ENCODE assay signal across 20 mouse cellular contexts in the genomic region with DNA sequence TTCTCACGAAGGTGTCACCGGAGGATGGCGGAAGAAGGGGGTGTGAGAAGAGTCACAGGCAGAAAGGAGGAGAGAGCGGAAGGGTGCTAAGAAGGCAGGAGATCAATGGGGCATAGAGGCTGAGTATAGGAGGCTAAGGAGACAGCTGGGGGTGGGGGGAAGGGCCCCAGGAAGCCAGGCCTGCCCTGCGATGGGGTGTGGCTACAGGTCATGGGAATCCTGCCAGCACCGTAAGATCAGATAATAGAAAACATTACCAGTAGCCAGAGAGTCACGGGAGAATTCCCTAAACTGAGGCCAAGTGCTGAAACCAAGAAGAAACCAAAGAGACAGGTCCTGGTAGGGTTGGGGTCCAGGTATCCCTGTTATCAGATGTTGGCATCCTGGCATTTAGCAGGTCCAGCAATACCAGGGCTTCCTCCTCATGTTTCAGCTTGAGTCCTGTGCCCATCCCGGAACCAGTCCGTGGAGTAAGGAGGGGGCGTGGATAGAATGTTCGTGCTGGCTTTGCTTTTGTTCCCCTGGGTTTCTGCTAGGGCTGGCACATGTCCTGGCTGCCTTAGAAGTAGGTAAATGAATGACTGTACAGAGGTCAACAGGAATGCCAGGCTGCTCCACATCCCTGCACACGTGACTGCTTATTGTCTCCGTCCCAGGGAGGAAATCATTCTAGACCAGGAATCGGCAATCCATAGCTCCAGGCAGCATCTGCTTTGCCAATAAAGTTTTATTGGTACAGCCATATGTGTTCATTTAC. TPM values are rescaled to one million over a fixed set of nuclear protein-coding genes. Genes with fewer than 3 reads are reported as not detected.
DNase-seq lines count a peak whose midpoint lies in the region; ATAC-seq lines count a peak whose summit lies in the region.
"Had no signal": no experiment of that assay in that cellular context is flagged by ENCODE, and none has a peak within 500 bp of the region (broad histone marks: within the 10 kb centered on the region; RNA-seq: fewer than 3 reads in every experiment).

No protein-coding gene starts in this region.

- no peak overlapping the region for H3K4me2 ChIP-seq in intestine, embryonic 16.5 days (ENCODE audit: low read depth, low read length)
- H3K4me2 ChIP-seq in intestine, embryonic 15.5 days (replicated peaks) = no peak overlapping the region
- H3K4me2 ChIP-seq: hindbrain, embryonic 15.5 days; liver, embryonic 15.5 days; stomach, embryonic 15.5 days had no signal

- H3K4me1 ChIP-seq in intestine, embryonic 16.5 days (ENCODE audit: control insufficient read depth, insufficient read depth, low read length) = no peaks in the 10 kb centered on the region
- no peaks in the 10 kb centered on the region for H3K4me1 ChIP-seq in intestine, embryonic 15.5 days (replicated peaks)
- H3K4me1 ChIP-seq: hindbrain, embryonic 15.5 days; stomach, embryonic 15.5 days had no signal

- no peaks in the 10 kb centered on the region for H3K27me3 ChIP-seq in intestine, embryonic 16.5 days (replicated peaks; ENCODE audit: control insufficient read depth, insufficient read depth, low read length)
- no peaks in the 10 kb centered on the region for H3K27me3 ChIP-seq in intestine, embryonic 15.5 days (replicated peaks)
- H3K27me3 ChIP-seq: hindbrain, embryonic 15.5 days; liver, embryonic 15.5 days; megakaryocyte, embryonic 14.5 days; stomach, embryonic 15.5 days had no signal

- H3K27ac ChIP-seq in intestine, embryonic 16.5 days (ENCODE audit: low read length) = no peak overlapping the region
- no peak overlapping the region for H3K27ac ChIP-seq in intestine, embryonic 15.5 days
- H3K27ac ChIP-seq: hindbrain, embryonic 15.5 days; liver, embryonic 15.5 days; stomach, embryonic 15.5 days had no signal

- H3K9ac ChIP-seq in intestine, embryonic 16.5 days (ENCODE audit: low read depth, low read length) = no peak overlapping the region
- no peak overlapping the region for H3K9ac ChIP-seq in intestine, embryonic 15.5 days
- H3K9ac ChIP-seq: hindbrain, embryonic 15.5 days; liver, embryonic 15.5 days; stomach, embryonic 15.5 days had no signal

- no peak overlapping the region for H3K4me3 ChIP-seq in intestine, embryonic 16.5 days (ENCODE audit: low read length)
- no peak overlapping the region for H3K4me3 ChIP-seq in intestine, embryonic 15.5 days (replicated peaks)
- H3K4me3 ChIP-seq: erythroblast, embryonic 14.5 days; hindbrain, embryonic 15.5 days; liver, embryonic 15.5 days; megakaryocyte, embryonic 14.5 days; stomach, embryonic 15.5 days had no signal

- H3K9me3 ChIP-seq in intestine, embryonic 16.5 days (ENCODE audit: control insufficient read depth, low read length) = no peaks in the 10 kb centered on the region
- H3K9me3 ChIP-seq in intestine, embryonic 15.5 days = no peaks in the 10 kb centered on the region
- H3K9me3 ChIP-seq: hindbrain, embryonic 15.5 days; liver, embryonic 15.5 days; megakaryocyte, embryonic 14.5 days; stomach, embryonic 15.5 days had no signal

- peaks cover 17% of the 10 kb centered on the region; the same call in 1 of the 2 replicates for H3K36me3 ChIP-seq in intestine, embryonic 16.5 days (ENCODE audit: control insufficient read depth, insufficient read depth, low read length)
- peaks cover 27% of the 10 kb centered on the region for H3K36me3 ChIP-seq in intestine, embryonic 15.5 days

- DNase-seq in MN1 (ENCODE audit: low spot score) = peak; percentile 54
- peak; percentile 83 to 85 for DNase-seq in kidney, adult 8-10 months
- peak; percentile 57 for DNase-seq in lung, postnatal 36 days
- no peak for DNase-seq in thymus, postnatal 10 days (ENCODE audit: low spot score in 2 of 2)
- DNase-seq in embryo, embryonic 11 days = no peak
- DNase-seq: adrenal gland, adult 8-10 months; B cell, adult 2 months; cerebellum, postnatal 10 days; gastrocnemius, postnatal 10 days; heart, postnatal 10 days; thymus, postnatal 25 days had no signal

- 84% methylated on average over 14 of the region's 14 CpGs for WGBS in intestine, embryonic 16.5 days
- WGBS in intestine, embryonic 15.5 days = 84% methylated on average over 14 of the region's 14 CpGs

- peak; percentile 34; the same call in 1 of the 2 replicates for ATAC-seq in intestine, embryonic 16.5 days
- ATAC-seq in intestine, embryonic 15.5 days = no peak; the same call in 1 of the 2 replicates

RNA-seq across cellular contexts. Expression of a gene that starts 9.2 kb away (rescaled TPM):
- polyA plus RNA-seq in intestine, embryonic 16.5 days (2015; fragmentation: Nextera tagmentation; extraction: Ambion mirVana) = 2.7 and 2.8 TPM in 2 replicates
- polyA plus RNA-seq in intestine, embryonic 15.5 days (2015; fragmentation: Nextera tagmentation; extraction: Ambion mirVana) = 2.4 and 4.1 TPM in 2 replicates

RNA-seq across cellular contexts. Expression of a gene that starts 9.8 kb away (rescaled TPM):
- 0.20 and 0.32 TPM in 2 replicates for polyA plus RNA-seq in intestine, embryonic 16.5 days (2015; fragmentation: Nextera tagmentation; extraction: Ambion mirVana)
- 0.40 and 0.52 TPM in 2 replicates for polyA plus RNA-seq in intestine, embryonic 15.5 days (2015; fragmentation: Nextera tagmentation; extraction: Ambion mirVana)
- polyA plus RNA-seq: erythroblast, embryonic 14.5 days; liver, embryonic 15.5 days had no signal

RNA-seq across cellular contexts. Expression of a gene that starts 9.9 kb away (rescaled TPM):
- 551 and 568 TPM in 2 replicates for polyA plus RNA-seq in intestine, embryonic 16.5 days (2015; fragmentation: Nextera tagmentation; extraction: Ambion mirVana)
- polyA plus RNA-seq in intestine, embryonic 15.5 days (2015; fragmentation: Nextera tagmentation; extraction: Ambion mirVana) = 429 and 478 TPM in 2 replicates

RNA-seq across cellular contexts. Expression of a gene that starts 13.2 kb away (rescaled TPM):
- not detected in 2 replicates for polyA plus RNA-seq in intestine, embryonic 16.5 days (2015; fragmentation: Nextera tagmentation; extraction: Ambion mirVana)
- polyA plus RNA-seq in intestine, embryonic 15.5 days (2015; fragmentation: Nextera tagmentation; extraction: Ambion mirVana) = 0.23 TPM in 1 of 2 replicates, not detected in the other
- polyA plus RNA-seq: erythroblast, embryonic 14.5 days; hindbrain, embryonic 15.5 days; limb, embryonic 11.5 days; liver, embryonic 15.5 days; neural tube, embryonic 14.5 days; stomach, embryonic 15.5 days had no signal

RNA-seq across cellular contexts. Expression of a gene that starts 16.9 kb away (rescaled TPM):
- polyA plus RNA-seq in intestine, embryonic 16.5 days (2015; fragmentation: Nextera tagmentation; extraction: Ambion mirVana) = 4.1 and 4.3 TPM in 2 replicates
- polyA plus RNA-seq in intestine, embryonic 15.5 days (2015; fragmentation: Nextera tagmentation; extraction: Ambion mirVana) = 2.3 and 3.6 TPM in 2 replicates
- polyA plus RNA-seq: erythroblast, embryonic 14.5 days; hindbrain, embryonic 15.5 days; neural tube, embryonic 14.5 days had no signal

Comparison
In these comparisons a context has a peak if more than half of its experiments do, and no peak if none do; other contexts are left out.
1. DNase-seq: peak in MN1 (single experiment), kidney, adult 8-10 months (2 of 2) and lung, postnatal 36 days (single experiment); none in thymus, postnatal 10 days (0 of 2) and embryo, embryonic 11 days (single experiment).